Mouse (Mus musculus) liver, adult 2 months (tissue): ENCODE data around the gene Ppa2. TPM values are rescaled to one million over a fixed set of nuclear protein-coding genes. Genes with fewer than 3 reads are reported as not detected.

Experiments
- DNase-seq: peaks from one replicate; pipeline ENCODE4 v3.0.0-alpha.2; 2011; ENCODE audit warnings: low read depth, low spot score; ENCODE audit errors: extremely low read depth
- H3K27ac ChIP-seq: fragments of 200-500 bp; replicated peaks from 2 replicates; pipeline ENCODE4 v1.5.1; 2012; ENCODE audit warnings: low read depth, mild to moderate bottlenecking, control low read depth, inconsistent platforms, low read length; ENCODE audit not compliant: insufficient read depth
- H3K27me3 ChIP-seq: fragments of 200-500 bp; 2 replicates; pipeline ENCODE4 v1.6.1; 2012; ENCODE audit warnings: mild to moderate bottlenecking, moderate library complexity, low read length, inconsistent platforms; ENCODE audit not compliant: control insufficient read depth, insufficient read depth
- H3K36me3 ChIP-seq: fragments of 200-500 bp; 2 replicates; pipeline ENCODE4 v1.6.1; 2012; ENCODE audit warnings: low read length, inconsistent platforms; ENCODE audit not compliant: control insufficient read depth, insufficient read depth
- H3K4me1 ChIP-seq: fragments of 200-500 bp; 2 replicates; pipeline ENCODE4 v1.6.1; 2011; ENCODE audit warnings: low read length; ENCODE audit not compliant: control insufficient read depth, insufficient read depth
- H3K4me3 ChIP-seq: fragments of 200-500 bp; 2 replicates; pipeline ENCODE4 v1.5.1; 2011; ENCODE audit warnings: low read depth, mild to moderate bottlenecking, control low read depth, low read length, moderate library complexity; ENCODE audit not compliant: insufficient read depth
- H3K79me2 ChIP-seq: fragments of 200-500 bp; 2 replicates; pipeline ENCODE4 v1.6.1; 2012; ENCODE audit warnings: inconsistent platforms, mild to moderate bottlenecking, low read length, moderate library complexity; ENCODE audit not compliant: control insufficient read depth, insufficient read depth
- H3K9ac ChIP-seq: fragments of 200-500 bp; 2 replicates; pipeline ENCODE4 v1.6.1; 2012; ENCODE audit warnings: low read depth, mild to moderate bottlenecking, control low read depth, inconsistent platforms, low read length
- CTCF ChIP-seq: fragments of 200-500 bp; IDR thresholded peaks from 2 replicates; pipeline ENCODE4 v1.5.1; 2011; ENCODE audit warnings: low read depth, low read length, control low read depth
- POLR2A ChIP-seq: fragments of 200-500 bp; IDR thresholded peaks from 2 replicates; pipeline ENCODE4 v1.6.1; 2011; ENCODE audit warnings: low read length, control low read depth; ENCODE audit not compliant: insufficient read depth; ENCODE audit errors: extremely low read depth
- WGBS: fragments of 180-500 bp; shearing (Covaris S2); methylation state at CpG from one replicate; pipeline ENCODE4 v1.1.7; 2018; 5-methylcytosine and 5-hydroxymethylcytosine counted together
- polyA plus RNA-seq: library from polyadenylated mRNA; depleted of rRNA; stranded (reverse); fragments of >200 nt; gene quantifications from 2 replicates; pipeline ENCODE4 v1.2.3, GENCODE M21; 2012; rRNA removed
- total RNA-seq: library from RNA; depleted of rRNA; stranded (reverse); fragments of >200 nt; gene quantifications from 2 replicates; pipeline ENCODE4 v1.2.3, GENCODE M21; 2014; rRNA removed

Ppa2 gene
- total and polyA plus RNA-seq, 2 experiments, result 58.8 to 74.1 TPM

DNA sequence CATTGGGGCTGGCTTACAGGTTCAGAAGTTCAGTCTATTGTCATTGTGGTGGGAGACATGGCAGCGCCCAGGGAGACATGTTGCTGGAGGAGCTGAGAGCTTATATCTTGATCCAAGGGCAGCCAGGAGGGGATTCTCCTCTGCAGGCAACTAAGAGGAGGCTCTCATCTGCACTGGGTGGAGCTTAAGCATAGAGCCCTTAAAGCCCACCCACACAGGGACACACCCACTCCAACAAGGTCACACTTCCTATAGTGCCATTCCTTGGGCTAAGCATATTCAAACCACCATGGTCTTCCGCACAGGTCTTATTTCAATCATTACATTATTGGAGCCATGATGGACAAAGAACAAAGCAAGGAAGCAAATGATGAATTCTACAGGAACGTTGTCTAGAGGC lies 95.7 kb downstream of the Ppa2 start:
- WGBS, result 91% methylated on average over 3 of the region's 3 CpGs

DNA sequence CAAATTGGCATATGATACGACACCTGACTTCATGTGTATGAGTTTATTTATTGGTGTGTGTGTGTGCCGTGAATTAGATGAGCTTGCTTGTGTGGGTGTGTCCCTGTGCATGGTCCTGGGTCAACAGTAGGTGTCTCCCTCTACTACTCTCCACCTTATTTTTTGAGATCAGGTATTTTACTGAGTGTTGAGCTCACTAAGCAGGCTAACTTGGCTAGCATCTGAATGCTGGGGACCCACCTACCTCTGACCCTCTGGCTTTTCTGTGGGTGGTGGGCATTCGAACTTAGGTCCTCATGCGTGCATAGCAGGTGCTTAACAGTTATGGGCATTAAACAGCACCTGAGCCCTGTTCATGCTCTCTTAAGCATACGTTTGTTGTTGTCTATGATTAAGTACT lies 96.3 kb downstream of the Ppa2 start:
- Histone ChIP-seq H3K27ac (no peak overlapping the region), H3K4me3 (no peak overlapping the region), H3K27me3 (no peaks in the 10 kb centered on the region), H3K36me3 (no peaks in the 10 kb centered on the region), H3K4me1 (no peaks in the 10 kb centered on the region), H3K9ac (no peak overlapping the region), H3K79me2 (no peaks in the 10 kb centered on the region)
- TF ChIP-seq CTCF (no peak), POLR2A (no peak)
- DNase-seq, result peak; percentile 6
- 72% methylated on average over 5 of the region's 5 CpGs for WGBS

More for the DNA sequence above, 95.7 kb downstream of the Ppa2 start:
- no peaks in the 10 kb centered on the region for H3K27me3 ChIP-seq
- no peak for DNase-seq
- no peaks in the 10 kb centered on the region for H3K4me1 ChIP-seq
- H3K79me2 ChIP-seq, result no peaks in the 10 kb centered on the region
- no peak overlapping the region for H3K9ac ChIP-seq
- no peak for TF ChIP-seq POLR2A
- no peak for TF ChIP-seq CTCF
- no peaks in the 10 kb centered on the region for H3K36me3 ChIP-seq
- no peak overlapping the region for H3K4me3 ChIP-seq
- H3K27ac ChIP-seq, result no peak overlapping the region

DNA sequence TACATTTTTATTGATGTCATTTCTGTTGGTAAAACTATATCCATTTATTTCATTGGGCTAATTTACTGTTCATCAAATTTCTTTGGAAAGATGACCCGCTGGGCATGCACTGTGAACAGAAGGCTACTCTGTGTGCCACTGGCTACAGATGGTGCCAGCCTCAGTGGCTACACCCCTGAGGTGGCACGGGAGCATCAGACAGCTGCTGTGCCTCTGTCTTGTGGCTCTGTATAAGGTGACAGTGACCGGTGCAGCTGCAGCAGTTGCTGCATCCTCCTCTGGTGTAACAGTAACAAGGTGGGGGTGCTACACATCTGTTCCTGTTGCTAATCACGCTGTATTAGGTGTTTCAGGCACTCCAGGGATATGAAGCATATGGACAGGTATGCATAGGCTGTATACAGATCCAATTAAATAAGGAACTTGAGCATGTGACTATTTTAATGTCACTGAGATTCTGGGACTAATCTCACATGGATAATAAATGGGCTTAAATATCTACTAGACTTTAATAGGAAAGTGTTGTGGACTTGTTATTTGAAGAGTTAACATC lies 101.3 kb downstream of the Ppa2 start:
- TF ChIP-seq CTCF (no peak), POLR2A (no peak)
- Histone ChIP-seq H3K27ac (no peak overlapping the region), H3K36me3 (no peaks in the 10 kb centered on the region), H3K9ac (no peak overlapping the region), H3K27me3 (no peaks in the 10 kb centered on the region), H3K4me3 (no peak overlapping the region), H3K79me2 (no peaks in the 10 kb centered on the region), H3K4me1 (no peaks in the 10 kb centered on the region)
- WGBS, result 82% methylated on average over 4 of the region's 4 CpGs
- DNase-seq, result no peak

DNA sequence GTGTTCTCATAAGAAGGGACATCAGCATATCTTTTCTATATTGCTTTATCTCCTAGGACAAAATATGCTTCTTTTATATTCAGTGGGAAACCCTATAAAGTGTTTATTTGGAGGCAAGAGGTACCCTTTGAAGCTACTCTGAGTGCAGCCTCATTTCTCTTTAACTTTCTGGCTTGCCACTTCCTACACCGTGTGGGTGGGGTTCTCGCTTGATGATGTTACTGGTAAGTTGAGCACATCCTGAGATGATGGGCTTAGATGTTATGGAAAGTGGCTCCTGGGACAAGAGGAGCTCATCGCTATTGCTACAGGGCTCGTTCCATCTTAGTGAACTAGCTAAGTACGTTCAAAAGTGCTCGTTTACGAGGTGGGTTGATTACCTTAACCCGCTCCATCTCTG lies 101.9 kb downstream of the Ppa2 start:
- H3K79me2 ChIP-seq, result no peaks in the 10 kb centered on the region
- no peak for DNase-seq
- no peaks in the 10 kb centered on the region for H3K4me1 ChIP-seq
- no peak overlapping the region for H3K9ac ChIP-seq
- no peaks in the 10 kb centered on the region for H3K36me3 ChIP-seq
- H3K4me3 ChIP-seq, result no peak overlapping the region
- H3K27ac ChIP-seq, result no peak overlapping the region
- WGBS, result 85% methylated on average over 8 of the region's 8 CpGs
- no peaks in the 10 kb centered on the region for H3K27me3 ChIP-seq
- TF ChIP-seq CTCF (no peak), POLR2A (no peak)

DNA sequence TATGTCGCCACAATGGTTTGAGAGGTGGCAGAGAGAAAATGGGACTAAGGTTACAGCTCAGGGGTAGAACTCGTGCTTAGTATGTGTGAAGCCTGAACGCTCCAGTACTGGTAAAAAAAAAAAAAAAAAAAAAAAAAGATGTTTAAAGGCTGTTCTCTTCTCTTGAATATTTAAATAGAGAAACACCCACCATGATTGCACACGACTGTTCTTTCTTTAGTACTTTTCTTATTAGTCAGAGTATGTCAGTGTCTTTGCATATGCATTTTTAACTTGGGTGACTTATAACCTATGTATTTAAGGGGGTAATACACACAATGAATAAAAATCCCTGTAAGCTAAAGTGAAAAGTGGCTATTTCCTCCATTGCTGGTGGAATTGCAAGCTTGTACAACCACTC lies 104.8 kb downstream of the Ppa2 start:
- H3K36me3 ChIP-seq, result no peaks in the 10 kb centered on the region
- no peaks in the 10 kb centered on the region for H3K79me2 ChIP-seq
- H3K4me1 ChIP-seq, result no peaks in the 10 kb centered on the region
- 80% methylated on average over 4 of the region's 4 CpGs for WGBS
- no peak overlapping the region for H3K9ac ChIP-seq
- H3K27me3 ChIP-seq, result no peaks in the 10 kb centered on the region
- DNase-seq, result no peak
- H3K4me3 ChIP-seq, result no peak overlapping the region
- no peak overlapping the region for H3K27ac ChIP-seq
- TF ChIP-seq POLR2A (no peak), CTCF (no peak)

DNA sequence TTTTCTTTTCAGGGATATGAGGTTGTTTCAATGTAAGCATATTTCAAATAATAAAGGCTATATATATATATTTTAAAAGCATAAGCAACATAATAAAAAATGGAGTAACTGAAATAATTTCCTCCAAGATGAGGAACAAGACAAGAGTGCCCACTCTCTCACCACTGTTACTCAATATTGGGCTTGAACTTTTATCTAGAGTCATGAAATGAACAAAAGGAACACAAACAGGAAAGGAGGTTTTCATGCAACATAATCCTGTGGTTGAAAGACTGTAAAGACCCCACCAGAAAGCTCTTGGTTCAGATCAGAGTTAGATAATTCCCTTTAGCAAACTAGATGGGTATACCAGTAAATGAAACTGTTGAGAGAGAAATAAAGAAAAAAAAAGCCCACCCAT lies 113.2 kb downstream of the Ppa2 start:
- TF ChIP-seq POLR2A (no peak), CTCF (no peak)

More for the DNA sequence above, 113.2 kb downstream of the Ppa2 start:
- Histone ChIP-seq H3K4me3 (no peak overlapping the region), H3K9ac (no peak overlapping the region), H3K27me3 (no peaks in the 10 kb centered on the region), H3K79me2 (no peaks in the 10 kb centered on the region), H3K4me1 (no peaks in the 10 kb centered on the region), H3K36me3 (no peaks in the 10 kb centered on the region), H3K27ac (no peak overlapping the region)
- no peak for DNase-seq

Other genes with a start within 250 kb of the Ppa2 start
- gene Ints12, start 218.3 kb upstream of the Ppa2 start, total RNA-seq, result 4.1 and 4.6 TPM in 2 replicates
- 1.5 and 3.0 TPM in 2 replicates for gene Ints12, start 218.3 kb upstream of the Ppa2 start, polyA plus RNA-seq
- 2.1 and 4.8 TPM in 2 replicates for gene Gstcd, start 218.1 kb upstream of the Ppa2 start, total RNA-seq
- gene Gstcd, start 218.1 kb upstream of the Ppa2 start, polyA plus RNA-seq, result 1.2 and 1.7 TPM in 2 replicates
- gene Arhgef38, start 75.2 kb upstream of the Ppa2 start, total RNA-seq, result 0.09 TPM in 1 of 2 replicates, not detected in the other
- gene Arhgef38, start 75.2 kb upstream of the Ppa2 start, polyA plus RNA-seq, result not detected in 2 replicates
- 12.1 and 12.3 TPM in 2 replicates for gene Tet2, start 235.0 kb downstream of the Ppa2 start, total RNA-seq
- 5.8 and 8.2 TPM in 2 replicates for gene Tet2, start 235.0 kb downstream of the Ppa2 start, polyA plus RNA-seq